Mouse (Mus musculus) hindbrain, postnatal 0 days (tissue): ENCODE results near the gene Plscr4. TPM values are rescaled to one million over a fixed set of nuclear protein-coding genes. Genes with fewer than 3 reads are reported as not detected.
A peak's percentile ranks its signal among the peaks of the same experiment; 100 is the strongest.

ENCODE experiments used
- ATAC-seq: fragments of 200-750 bp; cut with Nextera tagmentation; 2 replicates; pipeline ENCODE4 v1.8.0; 2017; ENCODE audit warnings: mild to moderate bottlenecking, moderate TSS enrichment, moderate library complexity
- DNase-seq: peaks from one replicate; pipeline ENCODE4 v3.0.0-alpha.2; 2015; ENCODE audit warnings: low spot score
- H3K27ac ChIP-seq: fragments of 300-500 bp; sonication (generic); 2 replicates; pipeline ENCODE4 v1.5.1; 2014; ENCODE audit warnings: mild to moderate bottlenecking
- H3K27me3 ChIP-seq: fragments of 300-500 bp; sonication (generic); 2 replicates; pipeline ENCODE4 v1.6.1; 2014; ENCODE audit warnings: low read length, mixed read lengths; ENCODE audit not compliant: insufficient read depth
- H3K36me3 ChIP-seq: fragments of 300-500 bp; sonication (generic); 2 replicates; pipeline ENCODE4 v1.6.1; 2014; ENCODE audit warnings: low read length, mixed read lengths; ENCODE audit not compliant: insufficient read depth
- H3K4me1 ChIP-seq: fragments of 300-500 bp; sonication (generic); 2 replicates; pipeline ENCODE4 v1.6.1; 2014; ENCODE audit warnings: antibody characterized with exemption, low read length, mixed read lengths; ENCODE audit not compliant: insufficient read depth
- H3K4me2 ChIP-seq: fragments of 300-500 bp; sonication (generic); 2 replicates; pipeline ENCODE4 v1.6.1; 2014; ENCODE audit warnings: low read depth, mild to moderate bottlenecking, low read length, moderate library complexity, mixed read lengths
- H3K4me3 ChIP-seq: fragments of 300-500 bp; sonication (generic); 2 replicates; pipeline ENCODE4 v1.5.1; 2014; ENCODE audit warnings: low read length
- H3K9ac ChIP-seq: fragments of 300-500 bp; sonication (generic); replicated peaks from 2 replicates; pipeline ENCODE4 v1.6.1; 2014; ENCODE audit warnings: mild to moderate bottlenecking, low read length, moderate library complexity, mixed read lengths
- H3K9me3 ChIP-seq: fragments of 300-500 bp; sonication (generic); 2 replicates; pipeline ENCODE4 v1.6.1; 2016; ENCODE audit warnings: low read length, mixed read lengths
- CTCF ChIP-seq: IDR thresholded peaks from 2 replicates; pipeline ENCODE4 v1.5.1; 2016; ENCODE audit warnings: antibody characterized with exemption, control low read depth, low read depth
- WGBS: fragments of 180-500 bp; shearing (Covaris S2); extraction: QIAGEN DNeasy Blood & Tissue Kit; methylation state at CpG from one replicate; pipeline ENCODE4 v1.1.7; 2014; 5-methylcytosine and 5-hydroxymethylcytosine counted together
- polyA plus RNA-seq: library from polyadenylated mRNA; unstranded; fragments of >200 nt; fragmentation: Nextera tagmentation; extraction: Ambion mirVana; gene quantifications from 2 replicates; pipeline ENCODE4 v1.2.1, GENCODE M21; 2015
- total RNA-seq: library from RNA; depleted of rRNA; stranded (reverse); fragments of >200 nt; gene quantifications from 2 replicates; pipeline ENCODE4 v1.2.3, GENCODE M21; 2014

The Plscr4 gene
- total and polyA plus RNA-seq, 2 experiments from 2014 or later: 2.8 to 5.9 TPM

- Histone ChIP-seq H3K27ac (no peak overlapping the region), H3K4me3 (no peak overlapping the region), H3K4me1 (no peaks in the 10 kb centered on the region), H3K9me3 (no peaks in the 10 kb centered on the region), H3K9ac (no peak overlapping the region), H3K4me2 (no peak overlapping the region), H3K27me3 (no peaks in the 10 kb centered on the region), H3K36me3 (no peaks in the 10 kb centered on the region)
- TF ChIP-seq CTCF: no peak
- WGBS: 78% methylated on average over 3 of the region's 3 CpGs
- ATAC-seq (no peak), DNase-seq (no peak)
Measured at GRCm38 (mm10) chr9:92504256-92504655, 47.1 kb downstream of the Plscr4 start.

GRCm38 (mm10) chr9:92504889-92505288, 47.7 kb downstream of the Plscr4 start:
- WGBS: 73% methylated on average over 1 of the region's 1 CpGs
- ATAC-seq (no peak), DNase-seq (no peak)
- H3K4me1 ChIP-seq: no peaks in the 10 kb centered on the region
- H3K4me2 ChIP-seq: no peak overlapping the region
- H3K36me3 ChIP-seq: no peaks in the 10 kb centered on the region
- TF ChIP-seq CTCF: no peak
- no peak overlapping the region for H3K27ac ChIP-seq
- no peaks in the 10 kb centered on the region for H3K27me3 ChIP-seq
- no peak overlapping the region for H3K9ac ChIP-seq
- no peak overlapping the region for H3K4me3 ChIP-seq
- H3K9me3 ChIP-seq: no peaks in the 10 kb centered on the region

- H3K4me3 ChIP-seq: no peak overlapping the region
- TF ChIP-seq CTCF: no peak
- H3K36me3 ChIP-seq: no peaks in the 10 kb centered on the region
- DNase-seq (no peak), ATAC-seq (no peak)
- H3K27ac ChIP-seq: no peak overlapping the region
- H3K9me3 ChIP-seq: no peaks in the 10 kb centered on the region
- H3K27me3 ChIP-seq: no peaks in the 10 kb centered on the region
- H3K9ac ChIP-seq: no peak overlapping the region
- no peak overlapping the region for H3K4me2 ChIP-seq
- no peaks in the 10 kb centered on the region for H3K4me1 ChIP-seq
Measured at GRCm38 (mm10) chr9:92511696-92512095, 54.5 kb downstream of the Plscr4 start.

GRCm38 (mm10) chr9:92517036-92517435, 59.9 kb downstream of the Plscr4 start:
- Histone ChIP-seq H3K27ac (no peak overlapping the region), H3K9ac (no peak overlapping the region), H3K4me1 (no peaks in the 10 kb centered on the region), H3K4me3 (no peak overlapping the region), H3K4me2 (no peak overlapping the region), H3K9me3 (no peaks in the 10 kb centered on the region), H3K27me3 (no peaks in the 10 kb centered on the region), H3K36me3 (no peaks in the 10 kb centered on the region)
- no peak for TF ChIP-seq CTCF
- WGBS: 95% methylated on average over 12 of the region's 12 CpGs
- DNase-seq (no peak), ATAC-seq (no peak)

GRCm38 (mm10) chr9:92520751-92521150, 63.6 kb downstream of the Plscr4 start:
- Histone ChIP-seq H3K4me2 (no peak overlapping the region), H3K9ac (no peak overlapping the region), H3K9me3 (no peaks in the 10 kb centered on the region), H3K4me3 (no peak overlapping the region), H3K27me3 (no peaks in the 10 kb centered on the region), H3K4me1 (no peaks in the 10 kb centered on the region), H3K36me3 (no peaks in the 10 kb centered on the region), H3K27ac (no peak overlapping the region)
- DNase-seq (no peak), ATAC-seq (no peak)
- WGBS: 87% methylated on average over 9 of the region's 10 CpGs
- no peak for TF ChIP-seq CTCF

GRCm38 (mm10) chr9:92524506-92524905, 67.3 kb downstream of the Plscr4 start:
- H3K4me2 ChIP-seq: no peak overlapping the region
- no peak overlapping the region for H3K27ac ChIP-seq
- DNase-seq: no peak
- H3K36me3 ChIP-seq: no peaks in the 10 kb centered on the region
- no peak overlapping the region for H3K4me3 ChIP-seq
- no peaks in the 10 kb centered on the region for H3K9me3 ChIP-seq
- 85% methylated on average over 4 of the region's 4 CpGs for WGBS
- no peaks in the 10 kb centered on the region for H3K4me1 ChIP-seq
- H3K27me3 ChIP-seq: no peaks in the 10 kb centered on the region
- H3K9ac ChIP-seq: no peak overlapping the region
- no peak for ATAC-seq
- no peak for TF ChIP-seq CTCF

GRCm38 (mm10) chr9:92530055-92530454, 72.9 kb downstream of the Plscr4 start:
- Histone ChIP-seq H3K9ac (no peak overlapping the region), H3K4me1 (no peaks in the 10 kb centered on the region), H3K27ac (no peak overlapping the region), H3K4me3 (no peak overlapping the region), H3K36me3 (no peaks in the 10 kb centered on the region), H3K9me3 (no peaks in the 10 kb centered on the region), H3K27me3 (no peaks in the 10 kb centered on the region), H3K4me2 (no peak overlapping the region)
- WGBS: 73% methylated on average over 3 of the region's 3 CpGs
- no peak for DNase-seq
- TF ChIP-seq CTCF: no peak
- ATAC-seq: no peak

- Histone ChIP-seq H3K4me1 (peaks cover 4% of the 10 kb centered on the region; the same call in 1 of the 2 replicates), H3K4me2 (no peak overlapping the region), H3K27ac (no peak overlapping the region), H3K4me3 (no peak overlapping the region), H3K9ac (no peak overlapping the region), H3K9me3 (no peaks in the 10 kb centered on the region), H3K27me3 (no peaks in the 10 kb centered on the region), H3K36me3 (no peaks in the 10 kb centered on the region)
- 53% methylated on average over 6 of the region's 6 CpGs for WGBS
- no peak for TF ChIP-seq CTCF
- ATAC-seq: no peak
- peak; percentile 36 for DNase-seq
Measured at GRCm38 (mm10) chr9:92537735-92538134, 80.6 kb downstream of the Plscr4 start.
